Mouse (Mus musculus): Measurements from ENCODE around the gene C1qtnf5. TPM values are rescaled to one million over a fixed set of nuclear protein-coding genes. Genes with fewer than 3 reads are reported as not detected.

Gene C1qtnf5
- polyA plus RNA-seq, 1 experiment from 2014 or later, result 5.4 TPM

- Histone ChIP-seq H3K9ac (ENCODE audit: low read depth, low read length) (no peak overlapping the region), H3K9me3 (ENCODE audit: control insufficient read depth) (no peaks in the 10 kb centered on the region), H3K27me3 (replicated peaks; ENCODE audit: control insufficient read depth, insufficient read depth, low read length) (no peaks in the 10 kb centered on the region), H3K27ac (ENCODE audit: low read depth, low read length) (no peak overlapping the region), H3K4me3 (ENCODE audit: low read depth, low read length) (no peak overlapping the region), H3K4me1 (replicated peaks; ENCODE audit: control insufficient read depth, insufficient read depth, low read length) (peaks cover 11% of the 10 kb centered on the region; the same call in 1 of the 2 replicates), H3K36me3 (ENCODE audit: control insufficient read depth, insufficient read depth) (peaks cover 9% of the 10 kb centered on the region), H3K4me2 (replicated peaks; ENCODE audit: low read depth) (0 out of 2 replicates have a peak overlapping the region, but pooled peaks have one; percentile 99)
- ATAC-seq, result no peak
- no peak for TF ChIP-seq CTCF (IDR thresholded peaks at IDR 0.05; ENCODE audit: low read depth)
- WGBS, result 48% methylated on average over 10 of the region's 10 CpGs
Observed at GRCm38 (mm10) chr9:44086960-44087359, 20.1 kb upstream of the C1qtnf5 start.

DNA sequence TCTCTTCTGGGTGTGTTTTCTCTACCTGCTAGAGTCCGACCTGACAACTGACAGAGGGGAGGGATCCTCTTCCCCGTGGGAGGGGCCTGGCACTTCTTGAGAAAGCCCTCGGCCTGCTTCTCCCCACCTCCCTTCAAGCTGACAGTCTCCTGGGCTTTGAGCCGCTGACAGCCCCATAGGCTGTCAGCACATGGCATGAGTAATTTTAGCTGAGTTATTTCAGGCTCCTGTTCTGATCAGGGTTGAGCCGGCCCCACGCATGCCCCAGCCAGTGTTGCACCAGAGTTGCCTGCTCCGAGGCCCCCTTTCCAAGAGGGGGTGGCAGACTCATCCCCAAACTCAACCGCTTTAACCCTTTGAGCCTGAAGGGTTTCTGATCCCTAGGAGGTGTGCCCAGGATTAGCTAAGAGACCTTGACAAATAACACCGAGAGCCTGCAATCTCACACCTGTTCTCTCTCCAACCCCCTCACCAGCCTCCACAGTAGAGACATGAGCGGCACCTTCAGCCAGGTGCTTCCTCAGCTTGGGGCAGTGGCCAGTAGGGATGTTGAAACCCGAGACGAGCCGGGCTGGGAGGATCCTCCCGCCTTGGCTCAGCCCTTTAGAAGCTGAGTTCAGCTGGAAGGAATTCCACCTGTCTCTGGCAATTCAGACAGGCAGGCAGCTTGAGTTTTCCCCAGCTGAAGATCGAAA is 19.1 kb upstream of the C1qtnf5 start:
- TF ChIP-seq CTCF (IDR thresholded peaks at IDR 0.05; ENCODE audit: low read depth), result no peak
- Histone ChIP-seq H3K9ac (ENCODE audit: low read depth, low read length) (no peak overlapping the region), H3K36me3 (ENCODE audit: control insufficient read depth, insufficient read depth) (peaks cover 17% of the 10 kb centered on the region), H3K4me2 (replicated peaks; ENCODE audit: low read depth) (peak overlapping the region; percentile 35), H3K4me1 (replicated peaks; ENCODE audit: control insufficient read depth, insufficient read depth, low read length) (peaks cover 11% of the 10 kb centered on the region; the same call in 1 of the 2 replicates), H3K9me3 (ENCODE audit: control insufficient read depth) (no peaks in the 10 kb centered on the region), H3K27ac (ENCODE audit: low read depth, low read length) (no peak overlapping the region; the same call in 1 of the 2 replicates), H3K27me3 (replicated peaks; ENCODE audit: control insufficient read depth, insufficient read depth, low read length) (no peaks in the 10 kb centered on the region), H3K4me3 (ENCODE audit: low read depth, low read length) (no peak overlapping the region)
- ATAC-seq, result no peak
- 11% methylated on average over 15 of the region's 15 CpGs for WGBS

- Histone ChIP-seq H3K4me3 (ENCODE audit: low read depth, low read length) (no peak overlapping the region), H3K9me3 (ENCODE audit: control insufficient read depth) (no peaks in the 10 kb centered on the region), H3K27me3 (replicated peaks; ENCODE audit: control insufficient read depth, insufficient read depth, low read length) (no peaks in the 10 kb centered on the region), H3K36me3 (ENCODE audit: control insufficient read depth, insufficient read depth) (peaks cover 22% of the 10 kb centered on the region), H3K4me1 (replicated peaks; ENCODE audit: control insufficient read depth, insufficient read depth, low read length) (peaks cover 11% of the 10 kb centered on the region; the same call in 1 of the 2 replicates), H3K4me2 (replicated peaks; ENCODE audit: low read depth) (peak overlapping the region; percentile 35; the same call in 1 of the 2 replicates), H3K27ac (ENCODE audit: low read depth, low read length) (no peak overlapping the region), H3K9ac (ENCODE audit: low read depth, low read length) (no peak overlapping the region)
- ATAC-seq, result no peak
- TF ChIP-seq CTCF (IDR thresholded peaks at IDR 0.05; ENCODE audit: low read depth), result no peak
- 52% methylated on average over 12 of the region's 12 CpGs for WGBS
Observed at GRCm38 (mm10) chr9:44088877-44089608, 18.0 kb upstream of the C1qtnf5 start.

- Histone ChIP-seq H3K9me3 (ENCODE audit: control insufficient read depth) (no peaks in the 10 kb centered on the region), H3K4me3 (ENCODE audit: low read depth, low read length) (no peak overlapping the region), H3K4me2 (replicated peaks; ENCODE audit: low read depth) (no peak overlapping the region), H3K9ac (ENCODE audit: low read depth, low read length) (no peak overlapping the region), H3K27me3 (replicated peaks; ENCODE audit: control insufficient read depth, insufficient read depth, low read length) (no peaks in the 10 kb centered on the region), H3K27ac (ENCODE audit: low read depth, low read length) (no peak overlapping the region), H3K4me1 (replicated peaks; ENCODE audit: control insufficient read depth, insufficient read depth, low read length) (no peaks in the 10 kb centered on the region), H3K36me3 (ENCODE audit: control insufficient read depth, insufficient read depth) (peaks cover 22% of the 10 kb centered on the region)
- ATAC-seq, result peak; percentile 54
- TF ChIP-seq CTCF (IDR thresholded peaks at IDR 0.05; ENCODE audit: low read depth), result peak; percentile 92
- 47% methylated on average over 24 of the region's 24 CpGs for WGBS
Observed at GRCm38 (mm10) chr9:44093612-44094503, 13.2 kb upstream of the C1qtnf5 start.

GRCm38 (mm10) chr9:44094737-44095136 is 12.3 kb upstream of the C1qtnf5 start:
- Histone ChIP-seq H3K27ac (ENCODE audit: low read depth, low read length) (no peak overlapping the region), H3K4me1 (replicated peaks; ENCODE audit: control insufficient read depth, insufficient read depth, low read length) (no peaks in the 10 kb centered on the region), H3K9ac (ENCODE audit: low read depth, low read length) (no peak overlapping the region), H3K36me3 (ENCODE audit: control insufficient read depth, insufficient read depth) (peaks cover 22% of the 10 kb centered on the region), H3K4me2 (replicated peaks; ENCODE audit: low read depth) (no peak overlapping the region), H3K4me3 (ENCODE audit: low read depth, low read length) (no peak overlapping the region), H3K9me3 (ENCODE audit: control insufficient read depth) (no peaks in the 10 kb centered on the region), H3K27me3 (replicated peaks; ENCODE audit: control insufficient read depth, insufficient read depth, low read length) (no peaks in the 10 kb centered on the region)
- TF ChIP-seq CTCF (IDR thresholded peaks at IDR 0.05; ENCODE audit: low read depth), result no peak
- no peak for ATAC-seq
- 91% methylated on average over 3 of the region's 3 CpGs for WGBS

GRCm38 (mm10) chr9:44095781-44096180 is 11.3 kb upstream of the C1qtnf5 start:
- no peak for ATAC-seq
- H3K27ac ChIP-seq (ENCODE audit: low read depth, low read length), result no peak overlapping the region
- no peak for TF ChIP-seq CTCF (IDR thresholded peaks at IDR 0.05; ENCODE audit: low read depth)
- 93% methylated on average over 9 of the region's 9 CpGs for whole genome bisulfite sequencing
- no peak overlapping the region for H3K4me2 ChIP-seq (replicated peaks; ENCODE audit: low read depth)
- H3K27me3 ChIP-seq (replicated peaks; ENCODE audit: control insufficient read depth, insufficient read depth, low read length), result no peaks in the 10 kb centered on the region
- peaks cover 22% of the 10 kb centered on the region for H3K36me3 ChIP-seq (ENCODE audit: control insufficient read depth, insufficient read depth)
- H3K9me3 ChIP-seq (ENCODE audit: control insufficient read depth), result no peaks in the 10 kb centered on the region
- no peak overlapping the region for H3K9ac ChIP-seq (ENCODE audit: low read depth, low read length)
- no peaks in the 10 kb centered on the region for H3K4me1 ChIP-seq (replicated peaks; ENCODE audit: control insufficient read depth, insufficient read depth, low read length)
- no peak overlapping the region for H3K4me3 ChIP-seq (ENCODE audit: low read depth, low read length)

Measured in intestine, postnatal 0 days (tissue).